Mouse (Mus musculus) brain, embryonic 14.5 days (tissue): ENCODE measurements around the gene Gm20403.

Experiments
- CTCF ChIP-seq: fragments of 200-500 bp; IDR thresholded peaks from 2 replicates; pipeline ENCODE4 v1.5.1; 2012; ENCODE audit warnings: inconsistent platforms, mild to moderate bottlenecking, moderate library complexity, borderline replicate concordance; ENCODE audit not compliant: insufficient read depth, insufficient read length; ENCODE audit errors: extremely low read depth
- POLR2A ChIP-seq: fragments of 200-500 bp; IDR thresholded peaks from 2 replicates; pipeline ENCODE4 v1.6.1; 2012; ENCODE audit warnings: mild to moderate bottlenecking, inconsistent platforms, borderline replicate concordance; ENCODE audit not compliant: poor library complexity, insufficient read depth, insufficient read length, severe bottlenecking; ENCODE audit errors: extremely low read depth

DNA sequence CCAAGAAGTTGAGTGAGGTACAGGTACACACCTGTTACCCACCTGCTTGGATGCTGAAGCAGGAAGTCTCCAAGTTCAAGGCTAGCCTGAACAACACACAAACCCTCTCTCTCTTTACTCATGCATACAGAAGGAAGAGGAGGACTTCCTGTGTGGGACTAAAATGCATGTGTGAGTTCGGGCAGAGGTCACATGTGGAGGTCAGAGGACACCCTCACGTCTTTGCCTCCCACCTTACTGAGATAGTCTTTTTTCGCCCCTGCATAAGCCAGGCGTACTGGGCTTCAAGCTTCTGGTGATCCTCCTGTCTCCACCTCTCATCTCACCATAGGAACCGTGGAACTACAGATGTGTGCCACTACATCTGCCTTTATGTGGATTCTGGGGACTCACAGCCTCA, 12.1 kb upstream of the Gm20403 start:
- TF ChIP-seq CTCF (no peak), POLR2A (no peak)
